Mouse (Mus musculus): Measurements from ENCODE around the gene Scrn3.

The Scrn3 gene

DNA sequence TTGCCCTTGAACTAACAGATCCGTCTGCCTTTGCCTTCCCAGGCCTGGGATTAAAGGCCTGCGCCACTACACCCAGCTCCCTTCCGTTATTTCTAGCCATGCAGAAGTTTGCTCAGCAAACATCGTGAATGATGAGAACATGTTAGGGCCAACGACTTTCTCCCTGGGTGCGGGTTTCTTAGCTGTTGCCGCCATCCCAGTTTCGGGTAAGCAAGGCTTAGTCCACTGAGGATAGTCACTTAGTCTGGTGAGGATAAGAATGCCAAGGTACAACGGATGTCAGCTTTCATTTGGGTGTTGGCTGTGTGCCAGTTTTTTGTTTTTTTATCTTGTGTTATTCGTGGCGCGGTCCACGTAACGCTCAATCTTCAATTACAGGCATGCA, 708 bp downstream of the Scrn3 start:
- no peak for DNase-seq (ENCODE audit: low read depth, low spot score)

DNA sequence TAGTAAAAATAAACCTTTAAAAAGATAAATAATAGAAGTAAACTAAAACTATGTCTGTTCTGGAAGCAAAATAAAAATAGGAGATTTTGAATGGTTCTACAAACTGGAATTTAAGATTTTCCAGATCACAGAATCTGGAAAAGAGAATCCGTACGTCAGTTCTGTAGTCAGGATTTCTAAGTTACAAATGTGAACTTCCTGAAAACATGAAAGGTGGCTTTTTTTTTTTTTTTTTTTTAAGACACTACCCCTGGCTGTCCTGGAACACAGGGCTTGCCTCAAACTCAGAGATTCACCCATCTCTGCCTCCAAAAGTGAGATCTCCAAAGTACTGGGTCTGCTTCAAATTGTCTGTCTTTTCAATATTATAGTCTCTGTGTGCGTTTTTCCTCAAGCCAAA, 1.9 kb downstream of the Scrn3 start:
- DNase-seq (ENCODE audit: low read depth, low spot score), result no peak

DNA sequence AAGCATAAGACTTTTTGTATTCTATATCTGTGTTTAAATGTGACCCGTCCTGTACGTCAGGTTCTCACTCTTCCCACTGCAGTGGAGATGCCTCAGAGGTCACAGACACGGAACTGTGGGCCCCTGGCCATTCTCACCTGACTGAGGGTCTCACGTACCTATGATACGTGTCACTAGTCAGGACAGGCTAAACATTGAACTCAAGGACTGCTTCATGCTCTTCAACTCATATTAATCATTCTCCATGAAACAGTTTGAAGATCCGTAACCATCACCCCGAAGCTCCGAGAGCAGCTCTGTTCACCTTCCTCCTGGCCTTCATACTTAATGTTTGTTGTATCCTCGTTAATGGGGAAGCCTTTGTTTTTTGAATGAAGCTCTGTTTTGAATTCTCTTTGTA, 5.0 kb downstream of the Scrn3 start:
- DNase-seq (ENCODE audit: low read depth, low spot score), result no peak

DNA sequence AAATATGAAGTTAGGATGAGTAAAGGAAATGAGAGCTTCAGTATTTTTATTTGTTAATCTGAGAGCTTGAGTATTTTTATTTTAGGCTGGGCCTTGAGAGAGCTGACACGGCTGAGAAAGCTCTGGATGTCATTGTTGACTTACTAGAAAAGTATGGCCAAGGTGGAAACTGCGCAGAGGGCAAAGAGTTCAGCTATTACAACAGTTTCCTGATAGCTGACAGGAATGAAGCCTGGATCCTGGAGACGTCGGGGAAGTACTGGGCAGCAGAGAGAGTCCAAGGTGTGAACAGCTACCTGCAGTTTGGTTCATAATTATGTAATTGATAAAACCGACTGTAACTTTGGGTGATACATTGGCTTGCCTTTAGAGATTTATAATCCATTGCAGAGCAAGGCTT, 6.8 kb downstream of the Scrn3 start:
- DNase-seq (ENCODE audit: low read depth, low spot score), result no peak

DNA sequence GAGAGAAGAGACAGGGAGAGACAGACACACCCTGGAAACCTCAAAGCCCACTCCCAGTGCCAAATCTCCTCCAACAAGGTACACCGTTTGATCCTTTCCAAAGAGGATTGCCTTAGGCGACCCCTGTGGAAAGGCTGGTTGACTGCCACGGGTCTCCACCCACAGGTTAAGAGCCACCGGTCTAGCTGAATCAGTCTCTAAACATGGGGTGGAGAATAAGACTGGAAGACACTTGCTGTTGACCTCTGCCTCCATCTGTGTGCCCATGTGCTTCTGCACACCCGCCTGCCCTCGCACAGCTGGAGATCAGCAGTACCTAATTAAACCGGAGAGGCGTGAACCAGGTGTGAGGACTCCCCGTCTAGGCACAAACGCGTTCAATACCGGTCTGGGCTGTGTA, 10.6 kb downstream of the Scrn3 start:
- DNase-seq (ENCODE audit: low read depth, low spot score), result no peak

DNA sequence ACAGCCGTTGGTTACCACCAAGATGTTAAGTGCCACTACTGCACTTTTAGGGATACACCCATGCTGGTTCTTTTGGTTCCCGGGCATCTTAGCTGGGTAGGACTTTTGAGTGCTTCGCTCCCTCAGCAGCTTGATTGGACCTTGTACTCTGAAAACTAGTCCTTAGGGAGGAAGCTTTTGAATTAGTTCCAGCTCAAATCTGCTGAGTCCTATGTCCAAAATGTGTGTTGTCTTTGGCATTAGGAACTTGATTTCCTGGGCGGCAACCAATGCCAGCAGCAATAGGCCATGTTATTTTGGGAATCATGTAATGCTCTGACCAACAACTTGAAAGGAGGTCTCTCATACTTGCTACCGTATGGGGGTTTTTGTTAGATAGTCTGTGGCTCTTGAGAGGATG, 13.5 kb downstream of the Scrn3 start:
- DNase-seq (ENCODE audit: low read depth, low spot score), result no peak

DNA sequence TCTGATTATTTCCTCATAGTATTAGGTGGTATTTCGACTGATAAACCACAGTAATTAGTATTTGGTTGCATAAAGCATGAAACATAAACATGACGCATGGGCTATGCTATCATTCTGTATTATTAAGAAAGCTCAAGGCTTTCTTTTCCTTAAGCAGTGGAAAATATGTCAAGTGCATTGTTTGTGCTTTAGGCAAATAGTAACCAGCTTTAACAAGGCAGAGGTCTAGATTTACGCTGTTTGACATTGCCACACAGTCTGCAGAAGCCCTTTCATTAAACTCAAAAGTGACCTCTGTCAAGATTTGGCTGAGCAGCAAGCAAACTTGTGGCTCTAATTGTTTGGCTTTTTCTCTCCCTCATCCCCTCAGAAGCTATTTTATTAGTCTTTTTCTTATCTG, 23.5 kb downstream of the Scrn3 start:
- DNase-seq (ENCODE audit: low read depth, low spot score), result no peak

DNA sequence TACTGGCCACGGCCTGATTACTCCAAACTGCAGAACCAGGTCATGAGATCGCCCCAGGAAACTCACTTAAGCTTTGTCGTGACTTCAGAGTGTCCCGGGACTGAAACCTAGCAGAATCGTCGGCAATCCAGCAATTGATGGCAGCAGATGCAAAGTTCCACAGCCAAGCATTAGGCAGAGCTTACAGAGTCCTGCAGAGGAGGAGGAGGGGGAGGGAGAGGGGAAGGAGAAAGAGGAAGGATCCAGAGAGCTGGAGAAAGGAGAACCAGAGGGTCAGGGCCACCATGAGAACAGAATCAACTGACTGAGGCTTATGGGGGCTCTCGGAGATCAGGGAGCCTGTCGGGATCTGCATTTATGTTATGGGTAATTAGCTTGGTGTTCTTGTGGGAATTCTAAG, 26.0 kb downstream of the Scrn3 start:
- no peak for DNase-seq (ENCODE audit: low read depth, low spot score)

DNA sequence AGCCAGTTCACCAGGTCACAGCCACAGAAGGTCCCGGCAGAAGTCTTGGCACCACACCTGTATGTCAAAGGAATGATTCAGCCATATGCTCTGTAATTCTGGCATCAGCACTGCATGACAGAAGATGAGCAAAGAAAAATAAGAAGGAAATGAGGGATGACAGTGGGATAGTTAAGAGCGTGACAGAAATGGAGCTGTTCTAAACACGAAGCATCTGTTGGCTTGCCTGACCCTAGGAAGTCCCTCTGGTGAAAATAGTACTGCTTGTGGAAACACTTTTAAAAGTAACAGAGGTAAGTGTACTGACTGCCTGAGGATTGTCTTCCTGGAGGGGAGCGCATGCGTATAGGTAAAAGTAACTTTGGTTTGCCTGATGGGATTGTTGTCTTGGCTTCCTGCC, 31.3 kb downstream of the Scrn3 start:
- no peak for DNase-seq (ENCODE audit: low read depth, low spot score)

DNA sequence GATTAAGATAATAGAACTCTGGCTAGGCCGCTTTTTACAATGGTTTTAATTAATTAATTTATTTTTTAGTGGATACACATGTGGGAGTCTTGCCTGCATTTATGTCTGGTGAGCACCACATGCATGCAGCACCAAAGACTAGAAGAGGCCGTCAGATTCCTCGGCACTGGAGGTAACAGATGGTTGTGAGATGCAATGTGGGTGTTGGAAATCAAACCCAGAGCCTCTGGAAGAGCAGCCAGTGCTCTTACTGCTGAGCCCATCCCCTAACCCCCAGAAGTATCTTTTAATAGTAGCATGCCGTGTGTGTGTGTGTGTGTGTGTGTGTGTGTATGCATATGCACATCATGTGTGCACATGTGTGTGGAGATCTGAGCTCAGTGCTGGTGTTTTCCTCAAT, 32.8 kb downstream of the Scrn3 start:
- DNase-seq (ENCODE audit: low read depth, low spot score), result no peak

DNA sequence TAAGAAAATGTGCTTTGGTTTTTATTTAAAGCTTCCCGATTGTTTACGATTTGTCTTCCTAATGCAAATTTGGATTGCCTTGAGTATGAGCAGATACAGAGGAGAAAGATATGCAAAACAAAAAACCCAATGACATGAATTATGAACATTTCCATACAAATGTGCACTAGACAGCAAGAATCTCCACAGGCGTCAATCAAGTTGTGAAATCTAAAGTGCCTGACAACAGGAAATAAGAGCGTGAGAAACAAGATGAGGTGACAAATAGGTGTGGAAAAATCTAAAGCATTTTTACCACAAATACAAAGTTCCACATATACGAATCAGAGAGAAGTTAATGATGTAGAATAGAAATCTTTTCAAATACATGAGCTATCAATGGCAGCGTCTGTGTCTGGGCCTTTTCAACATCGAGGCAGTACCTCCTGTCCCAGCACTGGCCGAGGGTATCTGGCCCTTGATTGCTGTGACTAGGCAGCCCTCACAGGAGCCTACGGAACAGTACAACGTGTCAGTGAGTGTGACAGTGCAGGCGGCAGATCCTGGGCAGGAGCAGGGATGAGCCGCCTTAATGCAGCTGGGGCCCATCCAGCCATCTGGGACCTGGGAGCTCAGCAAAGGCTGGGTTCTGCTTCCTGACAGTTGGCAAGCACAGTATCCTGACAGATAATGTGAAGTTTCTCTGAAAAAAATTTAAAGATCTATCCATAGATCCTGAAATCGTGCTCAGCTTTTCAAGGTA, 34.1 kb downstream of the Scrn3 start:
- DNase-seq (ENCODE audit: low read depth, low spot score), result no peak

DNA sequence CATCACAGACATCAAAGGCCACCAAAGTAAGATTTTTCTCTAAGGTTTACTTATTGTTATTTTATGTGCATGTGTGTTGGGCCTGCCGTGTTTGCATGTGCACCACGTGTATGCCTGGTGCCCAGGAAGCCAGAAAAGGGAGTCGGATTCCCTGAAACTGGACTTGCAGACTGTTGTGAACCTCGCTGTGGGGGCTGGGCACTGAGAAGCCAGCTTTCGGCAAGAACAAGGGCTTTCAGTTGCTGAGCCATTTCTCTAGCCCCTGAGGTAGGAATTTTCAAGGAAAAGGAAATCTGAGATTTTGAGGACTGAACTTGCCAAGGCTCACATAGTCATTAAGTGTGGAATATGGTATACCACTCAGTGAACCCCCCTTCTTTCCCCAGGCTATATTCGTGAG, 34.7 kb downstream of the Scrn3 start:
- DNase-seq (ENCODE audit: low read depth, low spot score), result no peak

DNA sequence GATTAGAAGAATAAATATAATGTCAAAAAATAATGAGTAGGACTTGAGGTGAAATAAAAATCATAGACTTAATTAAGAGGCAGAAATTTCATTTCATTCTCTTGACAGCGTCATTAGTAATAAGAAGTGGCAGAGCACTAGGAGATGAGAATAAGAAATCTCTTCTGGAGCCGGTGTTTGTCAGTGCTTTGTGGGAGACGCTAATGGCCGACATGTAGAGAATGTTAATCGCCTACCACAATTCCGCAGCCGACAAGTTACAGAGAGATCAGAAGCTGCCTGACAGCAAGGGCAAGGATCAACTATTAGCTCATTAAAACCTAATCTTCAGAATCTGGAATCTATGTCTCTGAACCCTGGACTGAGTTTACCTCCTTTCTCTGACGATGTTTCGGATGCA, 35.4 kb downstream of the Scrn3 start:
- DNase-seq (ENCODE audit: low read depth, low spot score), result no peak

DNA sequence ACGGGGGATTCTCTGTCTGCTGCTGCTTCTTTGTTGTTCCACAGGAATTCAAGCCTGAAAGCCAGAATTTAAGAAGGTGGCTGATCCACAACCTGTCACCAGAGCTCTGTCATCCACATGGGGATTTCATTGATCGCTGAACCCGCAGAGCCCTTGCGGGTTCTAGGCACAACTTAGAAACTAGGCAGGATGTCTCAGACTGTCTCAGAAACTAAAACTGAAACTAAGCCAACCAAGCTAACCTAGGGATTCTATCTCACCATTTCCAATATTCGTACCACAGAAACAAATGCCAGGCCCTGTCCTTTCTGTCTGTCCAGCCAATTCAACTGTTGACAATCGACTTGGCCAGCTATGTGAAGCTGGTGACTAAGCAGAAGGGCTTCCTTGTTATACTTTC, 35.8 kb downstream of the Scrn3 start:
- no peak for DNase-seq (ENCODE audit: low read depth, low spot score)

DNA sequence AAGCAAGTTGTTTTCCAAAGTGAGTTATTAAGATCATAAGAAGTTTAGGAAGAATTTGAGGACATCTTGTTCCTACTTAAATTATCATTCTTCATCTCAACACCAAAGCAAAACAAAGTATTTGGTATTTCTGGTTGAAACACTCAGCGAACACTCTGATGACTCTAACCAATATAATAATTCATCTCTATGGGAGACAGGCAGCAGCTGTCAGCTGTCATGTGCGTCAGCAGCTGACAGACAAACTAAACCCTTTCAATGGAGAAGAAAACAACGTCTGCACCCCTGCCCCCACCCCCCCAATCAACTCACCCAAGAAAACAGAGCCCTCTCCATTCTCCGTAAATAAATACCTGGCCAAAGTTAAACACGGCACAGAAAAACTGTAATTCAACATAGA, 39.1 kb downstream of the Scrn3 start:
- no peak for DNase-seq (ENCODE audit: low read depth, low spot score)

DNA sequence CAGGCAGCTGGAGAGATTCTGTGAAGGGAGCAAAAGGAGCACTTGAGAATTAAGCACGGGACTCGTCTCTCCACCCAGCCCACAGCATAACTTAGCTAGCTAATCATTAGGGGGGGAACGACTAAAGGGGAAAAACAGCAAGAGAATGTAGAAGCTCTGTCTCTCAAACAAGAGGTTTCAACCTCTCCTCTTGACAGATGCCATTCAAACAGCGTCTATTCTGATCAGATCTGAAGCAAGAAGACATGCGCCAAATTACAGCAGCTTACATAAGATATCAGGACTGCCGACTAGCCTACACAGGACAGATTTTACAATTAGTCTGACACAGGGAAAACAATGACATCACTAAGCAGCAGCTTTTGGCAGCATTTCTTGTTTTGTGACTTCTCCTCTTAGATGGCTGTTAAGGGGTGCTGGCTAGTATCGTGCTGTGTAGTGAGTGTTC, 39.5 kb downstream of the Scrn3 start:
- peak; percentile 14 for DNase-seq (ENCODE audit: low read depth, low spot score)

DNA sequence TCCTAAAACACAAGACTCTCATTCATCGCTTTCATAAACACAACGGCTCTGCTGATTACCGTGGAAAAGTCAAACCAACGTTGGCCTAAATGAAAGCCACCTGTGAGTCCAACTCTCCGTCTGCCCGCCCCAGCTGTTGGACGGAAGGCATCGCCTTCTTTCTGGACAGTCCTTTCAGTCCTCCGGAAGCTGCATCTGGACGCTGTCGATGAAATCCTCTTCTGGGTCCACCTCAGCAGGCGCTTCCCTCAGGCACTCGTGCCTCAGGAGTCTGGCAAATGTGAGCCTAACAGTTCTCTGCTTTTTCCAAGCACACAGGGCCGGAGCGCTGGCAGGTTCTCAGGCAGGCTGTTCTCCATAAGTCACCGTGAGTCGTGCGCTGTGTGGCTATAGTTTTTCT, 44.6 kb downstream of the Scrn3 start:
- DNase-seq (ENCODE audit: low read depth, low spot score), result no peak

DNA sequence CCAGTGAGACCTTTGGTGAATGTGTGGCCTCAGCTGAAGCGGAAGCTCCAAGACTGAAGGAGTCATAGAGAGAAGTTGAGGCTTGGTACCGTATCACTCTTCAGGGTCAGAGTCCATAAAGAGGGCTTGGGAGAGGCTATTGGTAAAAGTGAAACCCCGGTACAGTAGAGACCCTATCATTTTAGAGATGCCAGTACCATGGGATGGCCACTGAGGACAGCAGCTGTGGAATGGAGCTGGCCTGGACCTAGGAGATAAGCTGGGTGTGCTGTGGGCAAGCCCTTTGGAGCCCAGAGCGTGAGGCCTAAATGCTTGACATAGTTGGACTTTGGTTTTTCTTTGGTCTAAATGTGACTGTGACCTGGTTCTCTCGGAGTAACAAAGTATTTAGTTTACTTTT, 47.5 kb downstream of the Scrn3 start:
- DNase-seq (ENCODE audit: low read depth, low spot score), result no peak

DNA sequence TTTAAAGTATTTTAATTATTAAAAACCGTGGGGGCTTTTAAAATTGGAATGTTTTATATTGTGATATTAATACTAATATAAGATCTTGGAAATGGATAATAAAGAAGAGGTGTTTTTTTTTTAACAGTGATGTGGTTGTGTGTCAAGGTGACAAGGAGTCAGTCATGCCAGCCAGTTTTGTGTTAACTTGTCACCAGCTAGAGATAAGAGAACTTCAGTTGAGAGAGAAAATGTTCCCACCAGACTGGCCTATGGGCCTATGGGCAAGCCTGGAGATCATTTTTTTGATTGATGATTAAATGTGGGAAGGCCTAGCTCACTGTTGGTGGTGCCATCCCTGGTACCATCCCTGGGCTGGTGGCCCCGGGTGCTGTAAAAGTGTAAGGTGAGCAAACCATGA, 48.1 kb downstream of the Scrn3 start:
- no peak for DNase-seq (ENCODE audit: low read depth, low spot score)

DNA sequence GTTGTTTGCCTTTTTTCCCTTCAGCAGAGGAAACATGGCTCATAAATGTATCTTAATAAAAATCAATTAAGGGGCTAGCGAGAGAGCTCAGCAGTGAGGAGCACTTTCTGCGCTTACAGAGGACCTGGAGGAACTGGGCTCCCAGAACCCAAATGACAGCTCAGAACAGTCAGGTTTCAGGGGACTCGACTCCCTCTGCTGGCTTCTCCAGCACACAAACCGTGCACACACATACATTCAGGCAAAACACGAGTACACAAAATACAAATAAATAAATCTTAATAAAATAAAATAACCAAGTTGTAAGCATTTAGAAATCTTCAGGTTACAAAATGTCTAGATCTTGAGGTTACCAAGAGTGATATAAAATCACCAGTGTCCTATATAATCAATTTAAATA, 51.0 kb downstream of the Scrn3 start:
- DNase-seq (ENCODE audit: low read depth, low spot score), result no peak

DNA sequence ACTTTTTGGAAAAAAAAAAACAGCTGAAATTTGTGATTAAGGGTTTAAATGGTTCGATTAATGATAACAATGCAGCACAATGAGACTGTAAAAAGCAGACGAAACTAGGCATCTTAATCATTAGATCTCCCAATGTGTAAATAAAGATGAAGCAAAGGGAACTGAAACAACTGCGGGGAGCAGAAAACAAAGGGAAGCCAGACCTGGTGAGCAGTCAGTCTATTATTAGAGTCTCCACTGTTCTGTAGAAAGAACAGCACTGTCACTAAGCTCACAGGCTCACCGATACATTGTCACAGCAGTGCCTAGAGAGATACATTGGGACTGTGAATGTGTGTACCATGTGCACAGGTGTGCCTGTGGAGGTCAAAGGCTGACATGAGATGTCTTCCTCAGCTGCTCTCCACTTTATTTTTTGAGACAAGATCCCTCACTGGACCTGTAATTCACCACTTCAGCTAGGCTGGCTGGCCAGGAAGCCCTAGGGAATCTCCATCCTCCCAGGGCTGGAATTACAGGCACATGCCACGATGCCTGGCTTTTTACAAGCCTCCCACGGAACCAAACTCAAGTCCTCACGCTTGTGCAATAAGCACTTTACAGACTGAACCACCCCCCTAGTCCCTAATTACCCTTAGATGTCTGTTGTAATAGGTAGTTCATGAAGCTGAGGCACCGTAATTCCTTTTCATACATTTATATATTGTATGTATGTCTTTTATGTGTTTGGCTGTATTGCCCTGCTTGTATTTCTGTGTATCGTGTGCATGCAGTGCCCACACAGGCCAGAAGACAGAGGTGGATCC, 59.3 kb downstream of the Scrn3 start:
- DNase-seq (ENCODE audit: low read depth, low spot score), result no peak

DNA sequence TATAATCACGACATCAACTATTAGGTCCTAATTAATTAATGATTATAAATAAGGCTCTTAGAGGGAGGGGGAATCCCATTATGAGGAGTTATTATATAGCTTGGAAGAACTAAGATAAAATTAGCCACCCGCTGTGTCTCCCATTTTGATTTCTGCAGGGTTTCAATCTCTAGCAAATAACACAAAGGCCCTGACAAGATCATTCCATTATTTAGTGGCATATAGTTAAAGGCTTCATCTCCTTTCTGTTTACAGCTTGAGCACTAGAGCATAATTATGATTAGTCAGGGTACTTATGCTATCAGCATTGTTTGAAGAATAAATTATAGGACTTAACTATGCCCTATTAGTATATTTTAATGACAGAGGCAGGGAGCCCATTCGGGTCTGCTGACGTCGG, 65.9 kb downstream of the Scrn3 start:
- no peak for DNase-seq (ENCODE audit: low read depth, low spot score)

DNA sequence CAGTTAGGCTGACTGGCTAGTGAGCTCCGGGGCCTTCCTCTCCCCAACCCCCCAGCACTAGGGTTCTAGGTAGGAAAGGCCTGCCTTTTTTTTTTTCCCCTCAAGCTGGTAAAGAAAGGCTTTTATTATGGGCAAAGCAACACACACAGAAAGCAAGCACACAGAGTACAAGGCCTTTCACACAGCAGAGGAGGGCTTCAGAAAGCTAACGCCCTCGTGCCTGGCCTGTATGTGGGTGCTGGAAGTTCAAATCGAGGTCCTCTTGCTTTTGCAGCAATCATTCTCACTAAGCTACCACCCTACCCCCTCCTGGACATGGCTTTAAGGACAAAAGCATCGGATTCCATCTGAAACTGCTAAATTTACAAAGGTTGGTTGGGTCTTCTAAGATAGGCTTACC, 67.3 kb downstream of the Scrn3 start:
- DNase-seq (ENCODE audit: low read depth, low spot score), result no peak

Measured in brain, embryonic 18.5 days (tissue).